Mouse (Mus musculus): ENCODE results near the gene Hba-x.
A peak's percentile ranks its signal among the peaks of the same experiment; 100 is the strongest.
"Not testable (repeated sequence)": the region's sequence is repeated elsewhere in the genome, so short reads cannot be mapped to it uniquely, and the experiment has no call there.

The Hba-x gene

DNA sequence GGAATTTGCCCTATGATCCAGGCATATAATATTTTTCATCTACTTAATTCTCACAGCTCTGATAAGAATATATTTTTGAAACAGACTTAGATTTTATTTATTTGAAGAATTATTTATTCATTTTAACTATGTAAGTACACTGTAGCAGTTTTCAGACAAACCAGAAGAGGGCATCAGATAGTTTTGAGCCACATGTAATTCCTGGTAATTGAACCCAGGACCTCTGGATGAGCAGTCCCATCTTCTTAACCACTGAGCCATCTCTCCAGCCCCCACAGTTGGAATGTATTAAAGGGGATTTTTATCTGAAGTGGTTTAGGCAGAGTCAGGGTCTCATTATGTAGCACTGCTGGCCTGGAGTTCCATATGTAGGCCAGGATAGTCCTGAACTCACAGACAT, 9.7 kb downstream of the Hba-x start:
- not testable (repeated sequence) for DNase-seq (ENCODE audit: low read depth, low spot score)

DNA sequence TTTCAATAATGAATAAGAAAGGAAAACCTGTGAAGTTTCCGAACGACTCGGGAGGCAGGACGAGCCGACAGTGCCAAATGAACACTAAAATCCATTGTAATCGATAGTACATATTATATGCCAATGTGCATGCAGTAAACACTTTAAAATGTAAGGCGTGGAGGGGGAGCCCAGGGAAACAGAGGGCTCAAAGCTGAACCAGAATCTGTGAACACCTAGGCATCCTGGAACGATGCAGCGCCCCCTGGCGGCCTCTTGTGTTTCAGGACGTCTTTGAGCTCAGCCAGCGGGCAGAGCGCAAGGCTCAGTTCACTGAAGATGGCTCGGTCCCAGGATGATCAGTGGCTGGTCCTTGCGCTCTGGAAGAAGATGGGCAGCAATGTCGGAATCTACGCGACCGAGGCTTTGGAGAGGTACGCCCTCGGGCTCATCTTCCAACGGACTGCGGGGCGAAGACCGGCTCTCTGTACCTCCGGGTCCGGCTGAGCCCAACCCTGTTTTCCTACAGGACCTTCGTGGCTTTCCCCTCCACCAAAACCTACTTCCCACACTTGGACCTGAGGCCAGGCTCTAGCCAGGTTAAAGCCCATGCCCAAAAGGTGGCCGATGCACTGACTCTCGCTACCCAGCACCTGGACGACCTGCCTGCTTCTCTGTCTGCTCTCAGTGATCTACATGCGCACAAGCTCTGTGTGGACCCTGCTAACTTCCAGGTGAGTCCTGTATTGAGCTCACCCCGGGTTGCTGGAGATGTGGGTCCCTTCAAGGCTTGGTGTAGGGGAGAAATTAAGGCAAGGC, 10.7 kb downstream of the Hba-x start, which contains the start of gene Hbq1b:
Hbq1b (plus strand) TSS at position 271 of the 798 bp plus-strand sequence.
- DNase-seq (ENCODE audit: low read depth, low spot score), result peak; percentile 64

GRCm38 (mm10) chr11:32287493-32287825, 11.3 kb downstream of the Hba-x start:
- DNase-seq (ENCODE audit: low read depth, low spot score), result peak; percentile 19

- DNase-seq (ENCODE audit: low read depth, low spot score), result not testable (repeated sequence)
Measured at GRCm38 (mm10) chr11:32292819-32293218, 16.6 kb downstream of the Hba-x start.

- DNase-seq (ENCODE audit: low read depth, low spot score), result not testable (repeated sequence)
Measured at GRCm38 (mm10) chr11:32293479-32293878, 17.3 kb downstream of the Hba-x start.

DNA sequence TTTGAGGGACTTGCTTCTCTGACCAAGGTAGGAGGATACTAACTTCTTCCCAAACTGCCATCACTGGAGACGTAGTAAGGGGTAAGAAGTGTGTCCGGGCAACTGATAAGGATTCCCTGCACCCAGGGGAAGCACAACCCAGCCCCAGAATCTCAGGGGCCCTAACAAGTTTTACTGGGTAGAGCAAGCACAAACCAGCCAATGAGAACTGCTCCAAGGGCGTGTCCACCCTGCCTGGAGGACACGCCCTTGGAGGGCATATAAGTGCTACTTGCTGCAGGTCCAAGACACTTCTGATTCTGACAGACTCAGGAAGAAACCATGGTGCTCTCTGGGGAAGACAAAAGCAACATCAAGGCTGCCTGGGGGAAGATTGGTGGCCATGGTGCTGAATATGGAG, 20.0 kb downstream of the Hba-x start, which contains the start of gene Hba-a2:
Hba-a2 (plus strand) TSS at position 287 of the 400 bp plus-strand sequence.
- DNase-seq (ENCODE audit: low read depth, low spot score), result not testable (repeated sequence)

DNA sequence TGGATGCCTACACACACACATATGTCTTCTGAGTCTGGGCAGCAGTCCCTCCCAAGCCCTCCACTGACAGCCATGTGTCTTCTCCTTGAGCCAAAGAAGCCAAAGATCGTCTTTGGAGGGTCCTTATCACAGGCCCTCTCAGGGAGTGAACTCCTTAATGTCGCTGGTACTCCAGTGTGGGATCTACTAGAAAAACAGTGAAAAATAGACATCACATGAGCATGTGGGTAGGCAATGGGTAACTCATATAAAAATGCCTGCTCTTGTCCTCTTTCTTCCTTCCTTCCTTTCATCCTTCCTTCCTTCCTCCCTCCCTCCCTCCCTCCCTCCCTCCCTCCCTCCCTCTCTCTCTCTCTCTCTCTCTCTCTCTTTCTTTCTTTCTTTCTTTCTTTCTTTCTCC, 21.2 kb downstream of the Hba-x start:
- not testable (repeated sequence) for DNase-seq (ENCODE audit: low read depth, low spot score)

DNA sequence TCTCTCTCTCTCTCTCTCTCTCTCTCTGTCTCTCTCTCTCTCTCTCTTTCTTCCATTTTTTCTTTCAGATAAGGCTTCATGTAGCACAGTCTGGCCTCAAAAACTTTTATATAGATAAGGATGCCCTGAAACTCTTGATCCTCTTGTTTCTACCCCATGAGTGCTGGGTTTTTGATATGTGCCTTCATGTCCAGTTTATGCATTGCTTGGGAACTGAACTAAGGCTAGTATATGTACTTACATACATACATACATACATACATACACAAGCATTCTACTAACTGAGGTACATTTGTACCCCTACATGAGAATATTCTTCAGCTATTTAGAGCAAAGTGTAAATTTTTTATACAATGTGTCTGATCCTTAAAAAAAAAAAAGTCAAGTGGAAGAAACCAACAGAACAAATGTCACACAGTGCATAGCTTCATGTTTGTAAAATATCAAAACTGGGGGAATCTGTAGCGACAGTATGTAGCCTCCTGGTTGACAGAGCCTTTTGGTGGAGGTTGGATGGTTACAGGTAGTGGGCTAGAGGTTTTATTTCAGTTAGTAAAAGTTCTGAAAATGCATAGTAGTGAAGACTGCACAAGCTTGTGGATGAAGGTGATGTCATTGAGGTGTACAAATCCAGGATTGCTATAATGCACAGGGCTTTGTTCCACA, 21.8 kb downstream of the Hba-x start:
- DNase-seq (ENCODE audit: low read depth, low spot score), result no peak

DNA sequence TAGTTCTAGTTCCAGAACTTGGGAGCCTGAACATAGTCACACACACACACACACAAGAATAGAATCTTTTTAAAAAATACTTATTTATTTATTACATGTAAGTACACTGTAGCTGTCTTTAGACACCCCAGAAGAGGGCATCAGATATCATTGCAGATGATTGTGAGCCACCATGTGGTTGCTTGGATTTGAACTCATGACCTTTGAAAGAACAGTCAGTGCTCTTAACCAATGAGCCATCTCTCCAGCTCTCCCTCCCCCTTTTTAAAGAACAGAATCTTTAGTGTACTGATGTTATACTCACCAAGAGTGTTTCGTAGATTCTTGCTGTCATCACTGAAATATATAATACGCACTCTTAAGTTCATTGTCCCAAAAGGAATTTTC, 22.3 kb downstream of the Hba-x start:
- no peak for DNase-seq (ENCODE audit: low read depth, low spot score)

DNA sequence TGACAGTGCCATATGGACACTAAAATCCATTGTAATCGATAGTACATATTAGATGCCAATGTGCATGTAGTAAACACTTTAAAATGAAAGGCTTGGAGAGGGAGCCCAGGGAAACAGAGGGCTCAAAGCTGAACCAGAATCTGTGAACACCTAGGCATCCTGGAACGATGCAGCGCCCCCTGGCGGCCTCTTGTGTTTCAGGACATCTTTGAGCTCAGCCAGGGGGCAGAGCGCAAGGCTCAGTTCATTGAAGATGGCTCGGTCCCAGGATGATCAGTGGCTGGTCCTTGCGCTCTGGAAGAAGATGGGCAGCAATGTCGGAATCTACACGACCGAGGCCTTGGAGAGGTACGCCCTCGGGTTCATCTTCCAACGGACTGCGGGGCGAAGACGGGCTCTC, 23.7 kb downstream of the Hba-x start, which contains the start of gene Hbq1a:
Hbq1a (plus strand) TSS at position 205 of the 400 bp plus-strand sequence.
- DNase-seq (ENCODE audit: low read depth, low spot score), result peak; percentile 52

DNA sequence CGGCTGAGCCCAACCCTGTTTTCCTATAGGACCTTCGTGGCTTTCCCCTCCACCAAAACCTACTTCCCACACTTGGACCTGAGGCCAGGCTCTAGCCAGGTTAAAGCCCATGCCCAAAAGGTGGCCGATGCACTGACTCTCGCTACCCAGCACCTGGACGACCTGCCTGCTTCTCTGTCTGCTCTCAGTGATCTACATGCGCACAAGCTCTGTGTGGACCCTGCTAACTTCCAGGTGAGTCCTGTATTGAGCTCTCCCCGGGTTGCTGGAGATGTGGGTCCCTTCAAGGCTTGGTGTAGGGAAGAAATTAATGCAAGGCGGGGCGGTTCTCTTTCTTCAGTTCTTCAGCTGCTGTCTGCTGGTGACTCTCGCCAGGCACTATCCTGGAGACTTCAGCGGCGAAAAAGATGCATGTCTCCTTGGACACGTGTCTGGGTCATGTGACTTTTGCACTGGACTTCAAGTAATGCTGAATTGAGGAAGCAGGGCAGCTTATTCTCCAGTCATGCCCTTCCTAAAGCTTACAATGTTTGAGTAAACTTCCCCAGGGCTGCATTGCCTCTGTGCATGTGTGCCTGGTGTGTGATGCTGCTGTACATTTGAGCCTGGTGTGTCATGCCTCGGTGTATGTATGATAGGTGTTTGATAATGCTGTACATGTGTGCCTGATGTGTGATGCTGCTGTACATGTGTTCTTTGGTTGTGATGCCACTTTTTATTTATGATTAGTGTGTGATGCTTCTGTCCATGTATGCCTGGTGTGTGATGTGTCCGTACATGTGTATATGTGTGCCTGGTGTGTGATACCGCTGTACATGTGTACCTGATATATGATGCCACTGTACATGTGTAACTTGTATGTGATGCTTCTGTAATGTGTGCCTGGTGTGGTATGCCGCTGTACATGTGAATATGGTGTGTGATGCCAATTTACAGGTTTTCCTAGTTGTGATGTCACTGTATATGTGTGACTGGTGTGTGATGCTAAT, 24.4 kb downstream of the Hba-x start:
- DNase-seq (ENCODE audit: low read depth, low spot score), result peak; percentile 21

GRCm38 (mm10) chr11:32301506-32301905, 25.3 kb downstream of the Hba-x start:
- DNase-seq (ENCODE audit: low read depth, low spot score), result no peak

GRCm38 (mm10) chr11:32302824-32303419, 26.7 kb downstream of the Hba-x start:
- DNase-seq (ENCODE audit: low read depth, low spot score), result no peak

- no peak for DNase-seq (ENCODE audit: low read depth, low spot score)
Measured at GRCm38 (mm10) chr11:32303455-32303854, 27.3 kb downstream of the Hba-x start.

DNA sequence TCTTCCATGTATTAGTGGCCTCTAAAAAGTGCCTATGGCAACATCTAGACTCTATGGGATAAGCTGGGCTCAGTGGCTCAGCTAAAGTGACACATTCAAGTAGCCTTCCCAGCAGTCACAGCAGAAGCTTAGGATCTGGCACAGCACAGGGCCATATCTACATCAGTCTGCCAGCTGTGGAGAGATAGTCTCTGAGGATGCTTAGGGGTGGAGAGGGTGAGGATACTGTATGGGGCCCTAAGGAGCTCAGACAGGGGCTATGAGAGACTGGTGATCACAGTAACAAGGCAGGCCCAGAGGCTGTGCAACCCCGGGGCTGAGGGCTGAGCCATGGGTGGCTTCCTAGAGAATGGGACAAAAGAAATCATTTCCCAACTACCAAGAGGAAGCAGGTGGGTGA, 30.8 kb downstream of the Hba-x start:
- DNase-seq (ENCODE audit: low read depth, low spot score), result no peak

GRCm38 (mm10) chr11:32309446-32309845, 33.2 kb downstream of the Hba-x start:
- no peak for DNase-seq (ENCODE audit: low read depth, low spot score)

GRCm38 (mm10) chr11:32309928-32310327, 33.7 kb downstream of the Hba-x start:
- DNase-seq (ENCODE audit: low read depth, low spot score), result no peak

DNA sequence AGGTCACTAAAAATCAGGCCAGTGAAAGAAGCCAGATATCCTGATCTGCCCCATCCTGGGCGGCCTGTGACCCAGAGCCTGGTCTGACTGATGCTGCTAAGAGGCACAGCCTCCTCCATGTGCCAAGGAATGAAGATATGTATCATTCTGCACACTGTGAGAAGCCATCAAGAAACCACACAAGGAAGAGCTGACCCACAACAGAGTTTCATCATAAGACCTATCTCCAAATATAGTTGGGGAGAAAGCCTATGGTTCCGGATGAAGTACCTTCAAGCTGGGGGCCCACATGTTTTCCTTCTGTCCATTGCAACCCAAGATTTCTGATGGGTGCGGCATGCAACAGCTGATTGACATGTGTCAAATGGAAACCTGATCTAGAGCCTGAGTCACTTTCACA, 39.8 kb downstream of the Hba-x start:
- DNase-seq (ENCODE audit: low read depth, low spot score), result no peak

- peak; percentile 41 for DNase-seq (ENCODE audit: low read depth, low spot score)
Measured at GRCm38 (mm10) chr11:32320507-32321195, 44.5 kb downstream of the Hba-x start.

DNA sequence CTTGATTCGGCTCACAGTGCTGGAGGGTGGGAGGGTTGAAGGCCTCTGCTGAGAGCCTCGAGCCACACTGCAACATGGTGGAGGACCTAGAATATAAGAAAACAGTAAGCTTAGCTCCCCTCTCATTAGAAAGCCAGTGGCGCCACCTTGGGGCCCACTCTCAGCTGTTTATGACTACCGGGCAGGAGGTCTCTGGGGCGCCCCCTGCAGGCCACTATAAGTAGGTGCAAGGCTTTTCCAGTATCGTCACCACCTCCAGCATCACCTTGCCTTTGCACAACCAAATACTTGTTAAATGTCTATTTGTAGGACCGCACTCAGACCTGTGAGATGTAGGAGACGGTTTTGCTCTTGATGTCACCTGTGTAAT, 45.0 kb downstream of the Hba-x start:
- DNase-seq (ENCODE audit: low read depth, low spot score), result peak; percentile 88

DNA sequence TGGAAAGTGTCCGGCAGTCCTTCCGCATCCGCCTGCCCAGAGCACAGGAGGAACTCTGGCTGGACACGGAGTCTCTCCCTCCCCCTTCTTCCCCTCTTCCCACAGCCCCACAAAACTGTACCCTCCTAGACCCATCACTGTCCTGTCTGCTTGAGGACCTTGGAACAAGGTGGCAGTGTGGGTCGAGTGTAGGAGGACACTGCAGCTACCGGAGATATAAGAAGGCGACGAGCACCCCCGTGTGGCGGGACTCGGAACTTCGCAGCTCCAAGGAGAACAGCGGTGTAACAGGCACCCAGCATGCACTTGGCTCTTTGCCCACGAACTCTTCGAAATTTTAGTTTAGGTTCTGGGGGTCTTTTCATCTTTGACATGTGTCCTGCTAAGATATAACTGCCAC, 48.4 kb downstream of the Hba-x start:
- DNase-seq (ENCODE audit: low read depth, low spot score), result peak; percentile 90
